Mouse (Mus musculus) lung, embryonic 14.5 days (tissue): ENCODE measurements around the gene Olfr341. TPM values are rescaled to one million over a fixed set of nuclear protein-coding genes. Genes with fewer than 3 reads are reported as not detected.

Source experiments
- ATAC-seq: fragments of 200-750 bp; cut with Nextera tagmentation; 2 replicates; pipeline ENCODE4 v1.8.0; 2017; ENCODE audit warnings: mild to moderate bottlenecking, moderate TSS enrichment, moderate library complexity; ENCODE audit not compliant: insufficient read depth
- DNase-seq: peaks from one replicate; pipeline ENCODE4 v3.0.0-alpha.2; 2015
- H3K27ac ChIP-seq: fragments of 300-500 bp; sonication (generic); 2 replicates; pipeline ENCODE4 v1.5.1; 2014; ENCODE audit warnings: low read depth, mild to moderate bottlenecking, moderate library complexity
- H3K27me3 ChIP-seq: fragments of 300-500 bp; sonication (generic); 2 replicates; pipeline ENCODE4 v1.6.1; 2014; ENCODE audit warnings: low read length, control low read depth; ENCODE audit not compliant: insufficient read depth
- H3K36me3 ChIP-seq: fragments of 300-500 bp; sonication (generic); 2 replicates; pipeline ENCODE4 v1.6.1; 2014; ENCODE audit warnings: control low read depth; ENCODE audit not compliant: insufficient read depth
- H3K4me1 ChIP-seq: fragments of 300-500 bp; sonication (generic); 2 replicates; pipeline ENCODE4 v1.6.1; 2014; ENCODE audit warnings: antibody characterized with exemption, control low read depth; ENCODE audit not compliant: insufficient read depth
- H3K4me2 ChIP-seq: fragments of 300-500 bp; sonication (generic); 2 replicates; pipeline ENCODE4 v1.6.1; 2014; ENCODE audit warnings: mild to moderate bottlenecking
- H3K4me3 ChIP-seq: fragments of 300-500 bp; sonication (generic); 2 replicates; pipeline ENCODE4 v1.5.1; 2014; ENCODE audit warnings: low read depth, low read length
- H3K9ac ChIP-seq: fragments of 300-500 bp; sonication (generic); 2 replicates; pipeline ENCODE4 v1.6.1; 2014
- H3K9me3 ChIP-seq: fragments of 300-500 bp; sonication (generic); 2 replicates; pipeline ENCODE4 v1.6.1; 2016; ENCODE audit warnings: low read depth, low read length, control low read depth
- CTCF ChIP-seq: IDR thresholded peaks from 2 replicates; pipeline ENCODE4 v1.5.1; 2016; ENCODE audit warnings: antibody characterized with exemption, low read depth
- WGBS: fragments of 180-500 bp; shearing (Covaris S2); extraction: QIAGEN DNeasy Blood & Tissue Kit; methylation state at CpG from one replicate; pipeline ENCODE4 v1.1.7; 2014; 5-methylcytosine and 5-hydroxymethylcytosine counted together
- polyA plus RNA-seq: library from polyadenylated mRNA; unstranded; fragments of >200 nt; fragmentation: Nextera tagmentation; extraction: Ambion mirVana; gene quantifications from 2 replicates; pipeline ENCODE4 v1.2.1, GENCODE M21; 2014

The Olfr341 gene
- polyA plus RNA-seq: not detected in 2 replicates

- H3K27me3 ChIP-seq: no peaks in the 10 kb centered on the region
- H3K36me3 ChIP-seq: no peaks in the 10 kb centered on the region
- no peak within 1 kb of the TSS for H3K9ac ChIP-seq
- H3K4me2 ChIP-seq: no peak within 1 kb of the TSS
- ATAC-seq (no peak), DNase-seq (no peak)
- TF ChIP-seq CTCF: no peak
- H3K4me3 ChIP-seq: no peak within 1 kb of the TSS
- H3K4me1 ChIP-seq: no peaks in the 10 kb centered on the region
- no peak within 1 kb of the TSS for H3K27ac ChIP-seq
- H3K9me3 ChIP-seq: no peaks in the 10 kb centered on the region
Measured at GRCm38 (mm10) chr2:36482368-36482767, at the start of gene Olfr341. TSS of gene Olfr341 (minus strand) at chr2:36482468.

GRCm38 (mm10) chr2:36524698-36525097 lies 42.4 kb upstream of the Olfr341 start, which contains the start of gene Olfr342:
TSS of gene Olfr342 (plus strand) at chr2:36524998.
- Histone ChIP-seq H3K4me2 (no peak within 1 kb of the TSS), H3K4me3 (no peak within 1 kb of the TSS), H3K27me3 (no peaks in the 10 kb centered on the region), H3K36me3 (no peaks in the 10 kb centered on the region), H3K9ac (no peak within 1 kb of the TSS), H3K4me1 (no peaks in the 10 kb centered on the region), H3K27ac (no peak within 1 kb of the TSS), H3K9me3 (no peaks in the 10 kb centered on the region)
- no peak for DNase-seq
- WGBS: 61% methylated on average over 3 of the region's 3 CpGs
- ATAC-seq: no peak
- no peak for TF ChIP-seq CTCF

GRCm38 (mm10) chr2:36473634-36474033 lies 8.6 kb downstream of the Olfr341 start:
- Histone ChIP-seq H3K27me3 (no peaks in the 10 kb centered on the region), H3K4me3 (no peak overlapping the region), H3K4me2 (no peak overlapping the region), H3K4me1 (no peaks in the 10 kb centered on the region), H3K9me3 (no peaks in the 10 kb centered on the region), H3K9ac (no peak overlapping the region), H3K27ac (no peak overlapping the region), H3K36me3 (no peaks in the 10 kb centered on the region)
- ATAC-seq: peak; percentile 54
- TF ChIP-seq CTCF: no peak
- peak; percentile 10 for DNase-seq

- H3K4me3 ChIP-seq: no peak within 1 kb of the TSS
- H3K36me3 ChIP-seq: no peaks in the 10 kb centered on the region
- H3K9ac ChIP-seq: no peak within 1 kb of the TSS
- no peak within 1 kb of the TSS for H3K27ac ChIP-seq
- no peak for TF ChIP-seq CTCF
- no peaks in the 10 kb centered on the region for H3K9me3 ChIP-seq
- H3K4me2 ChIP-seq: no peak within 1 kb of the TSS
- WGBS: 69% methylated on average over 1 of the region's 1 CpGs
- DNase-seq: no peak
- no peak for ATAC-seq
- H3K27me3 ChIP-seq: no peaks in the 10 kb centered on the region
- H3K4me1 ChIP-seq: no peaks in the 10 kb centered on the region
Measured at GRCm38 (mm10) chr2:36452287-36452686, 30.0 kb downstream of the Olfr341 start, which contains the start of gene Olfr340. TSS of gene Olfr340 (plus strand) at chr2:36452587.

Other genes with a start within 250 kb of the Olfr341 start
- gene Olfr338, start 108.9 kb downstream of the Olfr341 start, polyA plus RNA-seq: not detected in 2 replicates
- not detected in 2 replicates for gene Olfr339, start 63.5 kb downstream of the Olfr341 start, polyA plus RNA-seq
- gene Olfr340, start 29.9 kb downstream of the Olfr341 start, polyA plus RNA-seq: not detected in 2 replicates
- gene Olfr342, start 42.5 kb upstream of the Olfr341 start, polyA plus RNA-seq: not detected in 2 replicates
- not detected in 2 replicates for gene Olfr344, start 84.2 kb upstream of the Olfr341 start, polyA plus RNA-seq
- gene Olfr345, start 157.6 kb upstream of the Olfr341 start, polyA plus RNA-seq: not detected in 2 replicates
- gene Olfr346, start 203.3 kb upstream of the Olfr341 start, polyA plus RNA-seq: not detected in 2 replicates
- not detected in 2 replicates for gene Olfr347, start 249.4 kb upstream of the Olfr341 start, polyA plus RNA-seq